Mouse (Mus musculus) ES-E14 (cell line): ENCODE data around the gene H2afj. TPM values are rescaled to one million over a fixed set of nuclear protein-coding genes. Genes with fewer than 3 reads are reported as not detected.
A peak's percentile ranks its signal among the peaks of the same experiment; 100 is the strongest.

Experiments
- DNase-seq: peaks from one replicate; pipeline ENCODE4 v3.0.0-alpha.2; 2013; ENCODE audit warnings: low read depth, low spot score
- H3K27ac ChIP-seq: 2 replicates; pipeline ENCODE4 v1.5.1; 2012; ENCODE audit warnings: low read depth, mild to moderate bottlenecking, low read length, moderate library complexity, mixed read lengths; ENCODE audit not compliant: poor library complexity, insufficient read depth, severe bottlenecking
- H3K36me3 ChIP-seq: 2 replicates; pipeline ENCODE4 v1.6.1; 2012; ENCODE audit warnings: mild to moderate bottlenecking, low read length, moderate library complexity, mixed read lengths; ENCODE audit not compliant: control insufficient read depth, poor library complexity, insufficient read depth, severe bottlenecking
- H3K4me1 ChIP-seq, 2 experiments: fragments of 150-350 bp in 1 of 2; sonication (generic) in 1 of 2; 2 replicates each; pipeline ENCODE4 v1.6.1; 2012; ENCODE audit warnings: low read length in 2 of 2, mild to moderate bottlenecking in 1 of 2, mixed read lengths in 1 of 2; ENCODE audit not compliant: control insufficient read depth in 2 of 2, insufficient read depth in 2 of 2, poor library complexity in 1 of 2
- H3K4me3 ChIP-seq, 2 experiments: fragments of 150-350 bp in 1 of 2; sonication (generic) in 1 of 2; 2 replicates each; pipeline ENCODE4 v1.5.1; 2012; ENCODE audit warnings: low read length in 2 of 2, low read depth in 1 of 2, mild to moderate bottlenecking in 1 of 2, mixed read lengths in 1 of 2; ENCODE audit not compliant: insufficient read depth in 1 of 2, poor library complexity in 1 of 2, severe bottlenecking in 1 of 2
- H3K9ac ChIP-seq: 2 replicates; pipeline ENCODE4 v1.6.1; 2012; ENCODE audit warnings: low read depth, mild to moderate bottlenecking, low read length, mixed read lengths; ENCODE audit not compliant: poor library complexity, insufficient read depth, severe bottlenecking
- H3K9me3 ChIP-seq: fragments of 150-350 bp; sonication (generic); 2 replicates; pipeline ENCODE4 v1.6.1; 2012; ENCODE audit warnings: low read depth, mild to moderate bottlenecking, low read length; ENCODE audit not compliant: control insufficient read depth, insufficient read depth
- CHD2 ChIP-seq: IDR thresholded peaks from 2 replicates; pipeline ENCODE4 v1.6.1; 2014; ENCODE audit warnings: mild to moderate bottlenecking, low read depth, low read length, inconsistent platforms
- HCFC1 ChIP-seq: IDR thresholded peaks from 2 replicates; pipeline ENCODE4 v1.6.1; 2012; ENCODE audit warnings: low read length, inconsistent platforms, borderline replicate concordance; ENCODE audit not compliant: insufficient read depth
- MAFK ChIP-seq: IDR thresholded peaks from 2 replicates; pipeline ENCODE4 v1.6.1; 2014; ENCODE audit warnings: mild to moderate bottlenecking, low read depth, low read length, inconsistent platforms; ENCODE audit not compliant: insufficient read depth
- ZC3H11A ChIP-seq: IDR thresholded peaks from 2 replicates; pipeline ENCODE4 v1.6.1; 2012; ENCODE audit warnings: low read depth, mild to moderate bottlenecking, inconsistent platforms, low read length, borderline replicate concordance
- ZNF384 ChIP-seq: IDR thresholded peaks from 2 replicates; pipeline ENCODE4 v1.6.1; 2012; ENCODE audit warnings: low read depth, low read length, inconsistent platforms
- in situ Hi-C, 2 experiments: fragments of 600-800 bp; cut with MboI; formaldehyde crosslinking; loops; one replicate each; pipeline ENCODE4 v1.15.1; 2025; ENCODE audit warnings: low sequenced_read_pairs in 2 of 2, inconsistent platforms in 1 of 2; ENCODE audit not compliant: unreplicated experiment in 2 of 2
- total RNA-seq: library from RNA; depleted of rRNA; stranded (reverse); fragments of 300-350 nt; gene quantifications from 2 replicates; pipeline ENCODE4 v1.2.3, GENCODE M21; 2012

H2afj gene
- total RNA-seq, 1 experiment, result 185 TPM

- Histone ChIP-seq H3K27ac (no peak overlapping the region), H3K9me3 (no peaks in the 10 kb centered on the region), H3K4me1 (peaks cover 0 to 3% of the 10 kb centered on the region in 2 experiments; a peak in 1 of 4 replicates), H3K9ac (no peak overlapping the region), H3K36me3 (no peaks in the 10 kb centered on the region), H3K4me3 (no peak overlapping the region)
- in situ Hi-C loops, result no loop called here
- no peak for DNase-seq
- TF ChIP-seq ZC3H11A, result no peak
- TF ChIP-seq HCFC1, result no peak
- TF ChIP-seq CHD2, result no peak
- TF ChIP-seq ZNF384, result no peak
- no peak for TF ChIP-seq MAFK
Measured at GRCm38 (mm10) chr6:136845706-136846480, 37.8 kb downstream of the H2afj start.

GRCm38 (mm10) chr6:136847267-136847666 lies 39.2 kb downstream of the H2afj start:
- in situ Hi-C loops, result no loop called here
- no peak for TF ChIP-seq CHD2
- no peak for TF ChIP-seq ZNF384
- TF ChIP-seq HCFC1, result no peak
- TF ChIP-seq ZC3H11A, result no peak
- TF ChIP-seq MAFK, result no peak
- Histone ChIP-seq H3K9ac (no peak overlapping the region), H3K4me3 (no peak overlapping the region), H3K36me3 (no peaks in the 10 kb centered on the region), H3K4me1 (peaks cover 0 to 3% of the 10 kb centered on the region in 2 experiments; a peak in 1 of 4 replicates), H3K9me3 (no peaks in the 10 kb centered on the region), H3K27ac (no peak overlapping the region)
- DNase-seq, result no peak

DNA sequence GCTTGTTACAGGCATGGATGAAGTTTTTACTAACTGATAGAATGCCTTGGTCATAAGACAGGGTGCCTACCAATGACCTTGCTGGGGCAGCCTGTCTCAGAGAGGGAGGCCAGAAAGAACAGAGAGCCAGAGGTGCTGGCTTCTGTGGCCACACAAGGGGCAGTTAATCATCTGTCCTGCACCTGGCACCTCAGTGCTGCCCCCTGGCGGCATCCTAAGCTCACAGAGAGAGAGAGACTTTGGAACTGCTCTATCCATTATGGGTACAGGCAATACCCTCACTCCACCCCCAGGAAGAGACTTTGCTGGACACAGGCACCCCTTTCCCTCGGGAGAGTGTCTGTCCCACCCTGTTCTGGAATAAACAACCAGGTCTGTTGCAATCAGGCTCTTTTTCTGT lies 39.7 kb downstream of the H2afj start:
- Histone ChIP-seq H3K36me3 (no peaks in the 10 kb centered on the region), H3K4me1 (no peaks in the 10 kb centered on the region; a peak in 1 of 4 replicates), H3K9ac (no peak overlapping the region), H3K27ac (no peak overlapping the region), H3K9me3 (no peaks in the 10 kb centered on the region), H3K4me3 (no peak overlapping the region)
- no peak for TF ChIP-seq HCFC1
- TF ChIP-seq ZC3H11A, result no peak
- no peak for TF ChIP-seq MAFK
- no peak for TF ChIP-seq ZNF384
- no peak for TF ChIP-seq CHD2
- DNase-seq, result peak; percentile 64
- in situ Hi-C loops, result no loop called here

- DNase-seq, result no peak
- no peak overlapping the region for H3K4me3 ChIP-seq
- in situ Hi-C loops, result no loop called here
Measured at GRCm38 (mm10) chr6:136848399-136848798, 40.4 kb downstream of the H2afj start.

DNA sequence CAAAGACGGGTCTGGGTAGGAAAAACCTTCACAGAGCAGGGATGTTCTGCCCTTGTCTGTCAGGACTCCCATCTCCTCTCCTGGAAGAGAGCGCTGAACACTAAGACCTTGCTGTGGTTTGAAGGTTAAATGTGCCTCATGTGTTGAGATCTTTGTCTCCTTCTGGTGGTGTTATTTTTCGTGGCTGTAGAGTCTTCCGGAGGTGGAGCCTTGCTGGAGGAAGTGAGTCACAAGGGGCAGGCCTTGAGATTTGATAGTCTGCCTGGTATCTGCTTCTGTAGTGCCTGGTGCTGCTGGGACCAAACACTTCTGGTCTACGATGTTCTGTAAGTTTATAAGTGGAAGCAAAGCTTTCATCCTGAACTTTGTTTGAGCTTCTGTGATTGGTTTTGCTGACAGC lies 40.9 kb downstream of the H2afj start:
- no peak for DNase-seq
- in situ Hi-C loops, result no loop called here
- Histone ChIP-seq H3K27ac (no peak overlapping the region), H3K9me3 (no peaks in the 10 kb centered on the region), H3K4me1 (no peaks in the 10 kb centered on the region; a peak in 1 of 4 replicates), H3K4me3 (no peak overlapping the region), H3K36me3 (no peaks in the 10 kb centered on the region), H3K9ac (no peak overlapping the region)
- TF ChIP-seq ZNF384 (no peak), ZC3H11A (no peak), HCFC1 (no peak), MAFK (no peak), CHD2 (no peak)

More at GRCm38 (mm10) chr6:136848399-136848798, 40.4 kb downstream of the H2afj start:
- H3K4me1 ChIP-seq, result no peaks in the 10 kb centered on the region; a peak in 1 of 4 replicates
- H3K36me3 ChIP-seq, result no peaks in the 10 kb centered on the region
- no peak for TF ChIP-seq ZNF384
- H3K27ac ChIP-seq, result no peak overlapping the region
- no peaks in the 10 kb centered on the region for H3K9me3 ChIP-seq
- no peak overlapping the region for H3K9ac ChIP-seq
